Mouse (Mus musculus) liver, postnatal 0 days (tissue): ENCODE data around the gene Reln. TPM values are rescaled to one million over a fixed set of nuclear protein-coding genes. Genes with fewer than 3 reads are reported as not detected.

Source experiments
- ATAC-seq: fragments of 200-750 bp; cut with Nextera tagmentation; 2 replicates; pipeline ENCODE4 v1.8.0; 2017; ENCODE audit warnings: mild to moderate bottlenecking, moderate library complexity
- DNase-seq: peaks from one replicate; pipeline ENCODE4 v3.0.0-alpha.2; 2016
- H3K27ac ChIP-seq: fragments of 300-500 bp; sonication (generic); 2 replicates; pipeline ENCODE4 v1.5.1; 2014; ENCODE audit warnings: antibody characterized with exemption, moderate library complexity, mild to moderate bottlenecking, low read depth
- H3K27me3 ChIP-seq: fragments of 300-500 bp; sonication (generic); 2 replicates; pipeline ENCODE4 v1.6.1; 2014; ENCODE audit warnings: low read length, control low read depth, mixed read lengths; ENCODE audit not compliant: insufficient read depth
- H3K36me3 ChIP-seq: fragments of 300-500 bp; sonication (generic); replicated peaks from 2 replicates; pipeline ENCODE4 v1.6.1; 2014; ENCODE audit warnings: mild to moderate bottlenecking, control low read depth, low read length, moderate library complexity, mixed read lengths; ENCODE audit not compliant: insufficient read depth
- H3K4me1 ChIP-seq: fragments of 300-500 bp; sonication (generic); 2 replicates; pipeline ENCODE4 v1.6.1; 2014; ENCODE audit warnings: antibody characterized with exemption, mild to moderate bottlenecking, control low read depth; ENCODE audit not compliant: insufficient read depth
- H3K4me2 ChIP-seq: fragments of 300-500 bp; sonication (generic); 2 replicates; pipeline ENCODE4 v1.6.1; 2014; ENCODE audit warnings: low read depth, mild to moderate bottlenecking, low read length, moderate library complexity, mixed read lengths
- H3K4me3 ChIP-seq: fragments of 300-500 bp; sonication (generic); 2 replicates; pipeline ENCODE4 v1.5.1; 2014; ENCODE audit warnings: low read depth, low read length
- H3K9ac ChIP-seq: fragments of 300-500 bp; sonication (generic); replicated peaks from 2 replicates; pipeline ENCODE4 v1.6.1; 2014; ENCODE audit warnings: mild to moderate bottlenecking, moderate library complexity
- H3K9me3 ChIP-seq: fragments of 300-500 bp; sonication (generic); 2 replicates; pipeline ENCODE4 v1.6.1; 2016; ENCODE audit warnings: mild to moderate bottlenecking, control low read depth, low read length, mixed read lengths
- CTCF ChIP-seq: sonication (generic); IDR thresholded peaks from 2 replicates; pipeline ENCODE4 v1.5.1; 2016; ENCODE audit warnings: antibody characterized with exemption, low read depth
- EP300 ChIP-seq: IDR thresholded peaks from 2 replicates; pipeline ENCODE4 v1.6.1; 2016; ENCODE audit warnings: antibody characterized with exemption, low read depth, mild to moderate bottlenecking
- WGBS: fragments of 180-500 bp; shearing (Covaris S2); extraction: QIAGEN DNeasy Blood & Tissue Kit; methylation state at CpG from one replicate; pipeline ENCODE4 v1.1.7; 2014; ENCODE audit not compliant: insufficient replicate concordance; 5-methylcytosine and 5-hydroxymethylcytosine counted together
- polyA plus RNA-seq: library from polyadenylated mRNA; unstranded; fragments of >200 nt; fragmentation: Nextera tagmentation; extraction: Ambion mirVana; gene quantifications from 2 replicates; pipeline ENCODE4 v1.2.1, GENCODE M21; 2015

Gene Reln
- polyA plus RNA-seq, 1 experiment from 2014 or later, result 16.8 TPM

DNA sequence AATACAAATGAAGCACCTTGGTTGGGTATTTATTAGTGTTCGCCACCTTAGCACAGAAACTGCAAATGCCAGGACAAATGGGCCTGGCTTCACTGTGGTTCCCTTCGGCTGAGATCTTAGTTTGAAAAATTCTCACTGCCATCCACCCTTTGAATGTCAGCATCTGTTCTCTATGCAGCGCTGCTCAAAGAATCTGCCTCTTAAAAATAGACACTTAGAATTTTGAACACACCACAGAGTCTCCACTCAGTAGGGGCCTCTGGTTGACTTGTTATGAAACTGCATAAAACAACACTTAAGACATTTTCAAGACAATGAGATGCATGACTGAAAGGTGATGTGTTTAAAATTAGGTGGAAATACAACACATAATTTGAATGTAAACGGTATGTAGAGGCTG, 387.4 kb downstream of the Reln start:
- DNase-seq (no peak), ATAC-seq (no peak)
- no peak overlapping the region for H3K4me2 ChIP-seq
- H3K9ac ChIP-seq, result no peak overlapping the region
- H3K9me3 ChIP-seq, result no peaks in the 10 kb centered on the region
- no peaks in the 10 kb centered on the region for H3K4me1 ChIP-seq
- no peaks in the 10 kb centered on the region; the same call in 1 of the 2 replicates for H3K36me3 ChIP-seq
- no peaks in the 10 kb centered on the region for H3K27me3 ChIP-seq
- 75% methylated on average over 4 of the region's 4 CpGs for WGBS
- no peak overlapping the region for H3K27ac ChIP-seq
- TF ChIP-seq EP300, result no peak
- TF ChIP-seq CTCF, result no peak
- H3K4me3 ChIP-seq, result no peak overlapping the region

DNA sequence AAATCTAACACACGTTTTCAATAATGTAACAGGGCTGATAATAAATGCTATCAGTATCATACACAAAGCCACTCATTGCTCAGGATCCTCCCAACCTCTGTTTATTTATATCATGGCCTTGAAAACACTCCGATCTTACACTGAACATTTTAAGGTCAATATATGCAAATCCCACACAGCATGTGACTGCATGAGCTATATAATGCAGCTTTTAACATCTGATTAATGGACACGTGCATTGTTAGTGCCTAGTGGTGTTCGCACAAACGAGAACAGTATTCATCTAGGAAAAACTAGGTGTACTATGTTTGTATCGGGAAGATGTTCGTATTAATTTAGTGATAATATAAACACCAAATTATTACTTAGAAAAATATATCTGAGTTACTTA, 395.0 kb downstream of the Reln start:
- Histone ChIP-seq H3K4me1 (no peaks in the 10 kb centered on the region), H3K27ac (no peak overlapping the region), H3K27me3 (no peaks in the 10 kb centered on the region), H3K9ac (no peak overlapping the region), H3K4me3 (no peak overlapping the region), H3K9me3 (no peaks in the 10 kb centered on the region), H3K36me3 (0 out of 2 replicates have a peak, but pooled peaks cover 8% of the 10 kb centered on the region), H3K4me2 (no peak overlapping the region)
- TF ChIP-seq CTCF (no peak), EP300 (no peak)
- DNase-seq (no peak), ATAC-seq (no peak)
- WGBS, result 79% methylated on average over 7 of the region's 7 CpGs

DNA sequence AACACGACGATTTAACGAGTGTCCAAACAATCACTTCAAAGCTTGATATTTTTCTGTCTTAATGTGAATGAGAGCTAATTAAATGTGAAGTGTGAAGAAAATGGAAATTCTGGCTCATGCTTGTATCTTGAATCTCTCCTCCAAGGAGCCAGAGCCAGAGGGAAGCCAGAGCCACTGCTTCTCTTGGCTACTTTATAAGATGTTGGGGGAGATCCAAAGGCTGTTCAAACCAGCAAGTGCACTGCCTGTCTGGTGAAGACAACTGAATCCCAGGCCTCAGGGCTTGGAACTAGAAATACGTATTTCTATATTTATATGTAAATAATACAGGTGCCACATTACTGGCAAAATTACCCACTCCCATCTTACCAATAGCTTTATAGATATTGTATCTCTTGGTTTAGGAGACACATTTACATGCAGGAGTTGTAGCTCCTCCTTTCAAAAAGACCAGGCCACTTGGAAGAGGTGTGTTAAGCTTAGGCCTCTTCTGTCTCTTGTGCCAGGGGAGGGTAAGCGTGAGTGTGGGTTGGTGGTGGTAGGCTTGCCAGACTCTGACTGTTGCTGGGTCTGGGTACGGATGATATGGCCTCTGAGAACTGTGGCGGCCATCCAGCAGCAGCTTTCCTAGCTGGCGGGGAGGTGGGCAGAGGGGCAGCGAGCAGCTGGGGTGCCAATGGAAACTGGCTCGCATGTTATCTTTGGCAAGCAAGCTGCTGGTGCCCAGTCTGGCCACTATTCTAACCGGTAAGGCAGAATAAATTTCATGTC, 395.6 kb downstream of the Reln start:
- ATAC-seq (no peak), DNase-seq (no peak)
- 77% methylated on average over 11 of the region's 11 CpGs for WGBS
- TF ChIP-seq EP300, result no peak
- no peak for TF ChIP-seq CTCF
- no peaks in the 10 kb centered on the region for H3K27me3 ChIP-seq
- no peak overlapping the region for H3K9ac ChIP-seq
- H3K36me3 ChIP-seq, result 0 out of 2 replicates have a peak, but pooled peaks cover 8% of the 10 kb centered on the region
- no peaks in the 10 kb centered on the region for H3K4me1 ChIP-seq
- no peak overlapping the region for H3K4me2 ChIP-seq
- H3K27ac ChIP-seq, result no peak overlapping the region
- no peaks in the 10 kb centered on the region for H3K9me3 ChIP-seq
- H3K4me3 ChIP-seq, result no peak overlapping the region

DNA sequence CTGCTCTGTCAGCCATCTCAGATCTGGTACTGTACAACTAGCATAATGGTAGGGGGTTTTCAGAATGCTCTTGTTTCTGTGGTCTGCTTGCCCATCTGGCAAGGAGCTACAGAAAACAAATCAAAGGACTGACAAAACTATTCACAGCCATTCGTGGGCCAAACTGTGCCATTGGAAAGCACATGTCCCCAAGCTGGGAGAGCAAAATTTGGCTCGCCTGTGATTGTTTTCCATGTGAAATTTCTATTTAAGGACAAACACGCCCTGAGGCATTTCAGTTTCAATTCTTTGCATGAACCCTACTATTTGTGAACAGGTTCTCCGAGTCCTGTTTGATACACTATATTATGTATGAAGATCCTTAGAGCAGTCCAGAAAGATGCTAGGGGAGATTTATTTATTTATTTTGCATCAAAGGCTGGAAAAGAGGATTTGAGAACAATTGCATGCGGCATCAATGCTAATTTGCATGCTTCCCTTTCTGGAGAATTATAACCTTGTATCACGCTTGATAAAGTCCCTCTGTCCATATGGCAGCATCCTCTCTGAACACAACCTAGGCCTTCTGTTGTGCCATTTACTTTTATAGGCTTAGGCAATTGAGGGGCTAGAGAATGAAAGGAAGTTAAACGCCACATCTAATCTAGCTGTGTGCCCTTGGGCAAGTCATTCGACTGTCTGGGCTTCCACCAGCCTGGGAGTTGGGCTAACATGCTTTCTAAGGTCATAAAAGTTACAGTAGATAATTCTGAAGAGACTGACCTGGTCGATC, 396.7 kb downstream of the Reln start:
- no peak overlapping the region for H3K9ac ChIP-seq
- H3K4me2 ChIP-seq, result no peak overlapping the region
- DNase-seq (no peak), ATAC-seq (no peak)
- H3K36me3 ChIP-seq, result 0 out of 2 replicates have a peak, but pooled peaks cover 8% of the 10 kb centered on the region
- no peaks in the 10 kb centered on the region for H3K4me1 ChIP-seq
- WGBS, result 73% methylated on average over 9 of the region's 9 CpGs
- H3K4me3 ChIP-seq, result no peak overlapping the region
- TF ChIP-seq EP300 (no peak), CTCF (no peak)
- H3K27me3 ChIP-seq, result no peaks in the 10 kb centered on the region
- H3K9me3 ChIP-seq, result no peaks in the 10 kb centered on the region
- no peak overlapping the region for H3K27ac ChIP-seq

DNA sequence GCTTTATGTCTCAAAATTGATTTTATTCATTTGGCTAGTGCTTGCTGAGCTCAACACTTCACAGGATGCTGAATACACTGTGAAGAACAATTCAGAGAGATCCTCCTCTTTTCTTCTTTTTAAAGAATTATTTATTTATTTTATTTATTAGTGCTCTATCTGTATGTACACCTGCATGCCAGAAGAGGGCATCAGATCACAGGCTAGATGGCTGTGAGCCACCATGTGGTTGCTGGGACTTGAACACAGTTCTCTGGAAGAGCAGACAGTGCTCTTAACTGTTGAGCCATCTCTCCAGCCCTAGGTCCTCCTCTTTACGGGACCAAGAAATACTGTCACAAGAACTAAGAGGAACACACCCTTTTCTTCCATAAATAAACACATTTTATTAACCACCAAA, 399.9 kb downstream of the Reln start:
- H3K9me3 ChIP-seq, result no peaks in the 10 kb centered on the region
- H3K27ac ChIP-seq, result no peak overlapping the region
- H3K9ac ChIP-seq, result no peak overlapping the region
- no peak overlapping the region for H3K4me3 ChIP-seq
- peak; percentile 40 for TF ChIP-seq CTCF
- no peak for TF ChIP-seq EP300
- no peaks in the 10 kb centered on the region for H3K27me3 ChIP-seq
- ATAC-seq, result no peak
- no peaks in the 10 kb centered on the region for H3K4me1 ChIP-seq
- 70% methylated on average over 1 of the region's 1 CpGs for WGBS
- 0 out of 2 replicates have a peak, but pooled peaks cover 8% of the 10 kb centered on the region for H3K36me3 ChIP-seq
- no peak overlapping the region for H3K4me2 ChIP-seq
- no peak for DNase-seq

DNA sequence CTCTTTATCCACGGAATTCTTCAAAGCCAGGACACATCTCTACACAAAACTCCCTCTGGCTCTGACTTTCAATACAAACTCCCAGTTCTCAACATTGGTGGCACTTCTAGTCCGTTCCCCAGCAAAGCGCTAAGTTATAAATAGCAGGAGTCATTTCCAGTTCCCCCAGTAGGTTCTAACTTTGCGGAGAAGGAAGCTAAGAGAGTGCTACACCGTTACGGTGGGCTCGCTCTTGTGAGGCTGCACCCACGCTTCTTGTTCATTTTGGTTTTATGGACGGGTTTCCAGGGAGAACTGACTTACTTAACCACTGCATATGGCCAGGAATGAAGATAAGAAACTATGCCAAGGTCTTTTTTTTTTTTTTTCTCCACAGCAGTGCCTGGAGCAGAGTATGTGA, 405.1 kb downstream of the Reln start:
- no peaks in the 10 kb centered on the region for H3K4me1 ChIP-seq
- no peak overlapping the region for H3K9ac ChIP-seq
- TF ChIP-seq CTCF (no peak), EP300 (no peak)
- H3K9me3 ChIP-seq, result no peaks in the 10 kb centered on the region
- no peak overlapping the region for H3K4me3 ChIP-seq
- WGBS, result 67% methylated on average over 9 of the region's 9 CpGs
- no peak overlapping the region for H3K27ac ChIP-seq
- DNase-seq (no peak), ATAC-seq (no peak)
- no peak overlapping the region for H3K4me2 ChIP-seq
- no peaks in the 10 kb centered on the region for H3K27me3 ChIP-seq
- peaks cover 2% of the 10 kb centered on the region; the same call in 1 of the 2 replicates for H3K36me3 ChIP-seq
